In genomic region chr4:142616901-142617300, GRCm38 (mm10) we compare ENCODE assay signal across 8 mouse cellular contexts.
"Had no signal": no experiment of that assay in that cellular context is flagged by ENCODE, and none has a peak within 500 bp of the region (broad histone marks: within the 10 kb centered on the region; RNA-seq: fewer than 3 reads in every experiment).

No protein-coding gene starts in this region.

- DNase-seq: liver, postnatal 0 days; lung, adult 2 months; lung, postnatal 14 days; lung, postnatal 36 days; right cerebral cortex, postnatal 14 days; thymus, adult 2 months; thymus, postnatal 25 days; thymus, postnatal 4 days had no signal
